Mouse (Mus musculus) bone marrow, adult 2 months (tissue): ENCODE measurements around the gene Olfr1357.

Experiments
- CTCF ChIP-seq: fragments of 200-500 bp; IDR thresholded peaks from 2 replicates; pipeline ENCODE4 v1.5.1; 2011; ENCODE audit warnings: low read length, control low read depth; ENCODE audit not compliant: control insufficient read depth, insufficient read depth
- POLR2A ChIP-seq: fragments of 200-500 bp; IDR thresholded peaks from 2 replicates; pipeline ENCODE4 v1.6.1; 2011; ENCODE audit warnings: low read depth, mild to moderate bottlenecking, control low read depth, low read length, borderline replicate concordance; ENCODE audit not compliant: control insufficient read depth

GRCm38 (mm10) chr10:78661198-78661597 lies 43.3 kb upstream of the Olfr1357 start:
- no peak for TF ChIP-seq CTCF
- TF ChIP-seq POLR2A, result no peak
